Mouse (Mus musculus): ENCODE results near the gene Plekha1.

The Plekha1 gene

GRCm38 (mm10) chr7:130865613-130866591 is at the start of gene Plekha1:
Plekha1 (plus strand) TSS chr7:130865756.
- peak; percentile 97 for DNase-seq

GRCm38 (mm10) chr7:130816243-130816642 is 49.3 kb upstream of the Plekha1 start:
- DNase-seq = no peak

GRCm38 (mm10) chr7:130818813-130819212 is 46.7 kb upstream of the Plekha1 start:
- DNase-seq = no peak

GRCm38 (mm10) chr7:130819624-130820023 is 45.9 kb upstream of the Plekha1 start:
- no peak for DNase-seq

- DNase-seq = no peak
Observed at GRCm38 (mm10) chr7:130823992-130824391, 41.6 kb upstream of the Plekha1 start.

- no peak for DNase-seq
Observed at GRCm38 (mm10) chr7:130826343-130826742, 39.2 kb upstream of the Plekha1 start.

- DNase-seq = peak; percentile 15
Observed at GRCm38 (mm10) chr7:130827431-130827830, 38.1 kb upstream of the Plekha1 start.

- DNase-seq = no peak
Observed at GRCm38 (mm10) chr7:130827844-130828403, 37.6 kb upstream of the Plekha1 start.

GRCm38 (mm10) chr7:130828475-130828874 is 37.1 kb upstream of the Plekha1 start:
- DNase-seq = no peak

- DNase-seq = no peak
Observed at GRCm38 (mm10) chr7:130831586-130831985, 34.0 kb upstream of the Plekha1 start.

- DNase-seq = peak; percentile 32
Observed at GRCm38 (mm10) chr7:130834299-130834698, 31.3 kb upstream of the Plekha1 start.

GRCm38 (mm10) chr7:130834958-130835861 is 30.3 kb upstream of the Plekha1 start:
- DNase-seq = no peak

- no peak for DNase-seq
Observed at GRCm38 (mm10) chr7:130836066-130836465, 29.5 kb upstream of the Plekha1 start.

GRCm38 (mm10) chr7:130837941-130838657 is 27.5 kb upstream of the Plekha1 start:
- DNase-seq = no peak

- no peak for DNase-seq
Observed at GRCm38 (mm10) chr7:130838658-130839025, 26.9 kb upstream of the Plekha1 start.

GRCm38 (mm10) chr7:130839380-130840100 is 26.0 kb upstream of the Plekha1 start:
- no peak for DNase-seq

- DNase-seq = peak; percentile 31
Observed at GRCm38 (mm10) chr7:130847164-130847718, 18.3 kb upstream of the Plekha1 start.

- DNase-seq = no peak
Observed at GRCm38 (mm10) chr7:130854684-130855292, 10.8 kb upstream of the Plekha1 start.

GRCm38 (mm10) chr7:130855681-130856080 is 9.9 kb upstream of the Plekha1 start:
- DNase-seq = no peak

- DNase-seq = peak; percentile 21
Observed at GRCm38 (mm10) chr7:130857973-130858372, 7.6 kb upstream of the Plekha1 start.

GRCm38 (mm10) chr7:130859926-130860325 is 5.6 kb upstream of the Plekha1 start:
- DNase-seq = no peak

Data from thymus, postnatal 14 days (tissue).